7 mouse cellular contexts compared by ENCODE assay signal in genomic region chr8:103441163-103441562, GRCm38 (mm10).
DNase-seq lines count a peak whose midpoint lies in the region; ATAC-seq and TF ChIP-seq lines count a peak whose summit lies in the region.

No protein-coding gene starts in this region.

- 68% methylated on average over 5 of the region's 5 CpGs for WGBS in embryonic facial prominence, embryonic 13.5 days
- WGBS in forebrain, embryonic 12.5 days, result 69% methylated on average over 5 of the region's 5 CpGs

- no peaks in the 10 kb centered on the region for H3K36me3 ChIP-seq in embryonic facial prominence, embryonic 13.5 days
- H3K36me3 ChIP-seq in forebrain, embryonic 12.5 days (replicated peaks), result no peaks in the 10 kb centered on the region

- TF ChIP-seq CTCF in layer of hippocampus, adult 2 months (conservative IDR thresholded peaks at IDR 0.05), result peak; percentile 75

- no peak overlapping the region for H3K4me3 ChIP-seq in layer of hippocampus, adult 2 months
- H3K4me3 ChIP-seq in embryonic facial prominence, embryonic 13.5 days, result no peak overlapping the region
- no peak overlapping the region for H3K4me3 ChIP-seq in forebrain, embryonic 12.5 days (replicated peaks)

- no peak overlapping the region for H3K9ac ChIP-seq in embryonic facial prominence, embryonic 13.5 days
- no peak overlapping the region for H3K9ac ChIP-seq in forebrain, embryonic 12.5 days

- H3K27ac ChIP-seq in layer of hippocampus, adult 2 months, result no peak overlapping the region
- 0 out of 2 replicates have a peak overlapping the region, but pooled peaks have one; percentile 22 for H3K27ac ChIP-seq in embryonic facial prominence, embryonic 13.5 days
- H3K27ac ChIP-seq in forebrain, embryonic 12.5 days, result no peak overlapping the region

- DNase-seq in layer of hippocampus, adult 2 months (ENCODE audit: low spot score in 2 of 2), result no peak
- no peak for DNase-seq in layer of hippocampus, postnatal 14 days (ENCODE audit: low spot score in 2 of 2)
- peak; percentile 46 for DNase-seq in adrenal gland, adult 2 months
- peak; percentile 52 for DNase-seq in lung, postnatal 14 days
- DNase-seq in cerebellum, postnatal 36 days, result no peak

- no peaks in the 10 kb centered on the region for H3K27me3 ChIP-seq in embryonic facial prominence, embryonic 13.5 days
- peaks cover 23% of the 10 kb centered on the region for H3K27me3 ChIP-seq in forebrain, embryonic 12.5 days

- H3K4me2 ChIP-seq in embryonic facial prominence, embryonic 13.5 days, result no peak overlapping the region
- no peak overlapping the region for H3K4me2 ChIP-seq in forebrain, embryonic 12.5 days

- peaks cover 5% of the 10 kb centered on the region for H3K4me1 ChIP-seq in embryonic facial prominence, embryonic 13.5 days
- H3K4me1 ChIP-seq in forebrain, embryonic 12.5 days, result peaks cover 10% of the 10 kb centered on the region

- ATAC-seq in embryonic facial prominence, embryonic 13.5 days (ENCODE audit: insufficient number of reproducible peaks, insufficient read depth, low FRiP score, low TSS enrichment, low read depth), result no peak
- no peak for ATAC-seq in forebrain, embryonic 12.5 days (ENCODE audit: low FRiP score)

- no peaks in the 10 kb centered on the region for H3K9me3 ChIP-seq in embryonic facial prominence, embryonic 13.5 days
- no peaks in the 10 kb centered on the region for H3K9me3 ChIP-seq in forebrain, embryonic 12.5 days

Comparison
In these comparisons a context has a peak if more than half of its experiments do, and no peak if none do; other contexts are left out.
1. DNase-seq: peak in adrenal gland, adult 2 months (single experiment) and lung, postnatal 14 days (single experiment); none in layer of hippocampus, adult 2 months (0 of 2), layer of hippocampus, postnatal 14 days (0 of 2) and cerebellum, postnatal 36 days (0 of 2).